Mouse (Mus musculus): ENCODE measurements at regions not wholly inside any gene's neighbourhood (a gene's known extent, or its start where the extent isn't known, plus 50 kb on each side); places are given as distances from the start of the nearest gene placed in this dataset.

DNA sequence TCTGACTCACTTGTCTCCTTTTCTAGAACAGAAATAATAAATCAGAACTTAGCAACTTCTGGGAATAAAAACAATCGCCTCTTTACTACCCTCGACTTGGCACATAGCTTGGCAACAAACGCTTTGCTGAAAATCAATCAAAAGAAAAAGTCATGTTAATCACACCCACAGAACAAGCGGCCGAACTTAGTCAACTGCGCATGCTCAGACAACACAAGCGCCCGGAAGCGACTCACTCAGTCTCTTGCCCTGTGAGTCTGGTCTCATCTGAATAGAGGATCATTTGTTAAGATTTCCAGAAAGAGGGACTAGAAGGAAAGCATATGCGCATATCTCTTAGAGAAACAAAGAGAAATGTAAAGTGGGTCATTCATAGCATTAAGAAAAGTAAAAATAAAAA is 375.8 kb downstream of the Gpd2 start:
- no peak for DNase-seq (ENCODE audit: low read depth, low spot score)

DNA sequence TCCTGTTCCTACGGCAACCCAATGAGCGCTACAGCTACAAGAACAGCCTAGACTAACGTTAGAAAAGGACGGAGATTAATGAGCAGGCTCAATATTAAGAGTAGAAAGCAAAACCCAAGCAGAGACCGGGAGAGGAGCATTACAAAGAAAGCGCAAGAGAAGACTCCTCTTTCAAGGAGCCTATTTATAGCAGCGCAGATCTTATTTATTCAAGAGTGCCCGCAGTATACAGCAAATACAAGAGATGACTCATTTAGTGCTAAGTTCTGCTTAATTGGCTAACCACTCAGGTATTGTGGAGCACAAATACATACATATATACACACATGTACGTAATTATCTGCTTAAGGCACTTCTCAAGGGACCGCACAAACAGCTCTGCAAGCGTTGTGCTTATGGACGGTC is 377.2 kb downstream of the Gpd2 start:
- DNase-seq (ENCODE audit: low read depth, low spot score), result no peak

DNA sequence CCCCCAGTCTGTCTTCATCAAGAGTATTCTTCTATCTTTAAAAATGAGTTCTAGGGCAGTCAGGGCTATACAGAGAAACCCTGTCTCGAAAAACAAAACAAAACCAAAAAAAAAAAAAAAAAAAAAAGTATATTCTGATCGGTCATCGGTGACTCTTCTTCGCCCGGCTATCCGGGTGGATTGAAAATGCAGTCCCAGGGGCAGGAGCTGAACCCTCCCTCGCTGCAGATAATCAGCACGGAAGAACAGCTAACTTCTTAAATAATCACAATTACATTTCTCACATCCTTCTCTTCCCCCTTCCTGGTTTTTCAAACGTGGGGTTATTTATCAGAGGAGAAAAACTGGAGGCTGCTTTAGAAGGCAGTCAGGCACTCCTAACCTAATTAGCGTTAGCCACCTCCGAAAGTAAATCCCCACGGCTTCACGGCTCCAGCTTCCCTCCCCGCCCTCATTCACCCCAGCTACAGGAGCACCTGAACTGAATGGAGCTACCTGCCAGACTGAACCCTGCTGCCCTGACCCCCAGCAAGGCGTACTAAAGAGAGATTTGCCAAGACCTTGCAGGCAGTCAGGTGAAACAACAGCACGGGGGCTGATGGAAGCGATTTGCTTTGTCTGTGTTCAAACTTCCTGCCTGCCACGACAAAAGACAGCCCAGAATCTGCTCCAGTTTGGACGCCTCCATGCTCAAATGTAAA is 379.2 kb downstream of the Gpd2 start:
- no peak for DNase-seq (ENCODE audit: low read depth, low spot score)

DNA sequence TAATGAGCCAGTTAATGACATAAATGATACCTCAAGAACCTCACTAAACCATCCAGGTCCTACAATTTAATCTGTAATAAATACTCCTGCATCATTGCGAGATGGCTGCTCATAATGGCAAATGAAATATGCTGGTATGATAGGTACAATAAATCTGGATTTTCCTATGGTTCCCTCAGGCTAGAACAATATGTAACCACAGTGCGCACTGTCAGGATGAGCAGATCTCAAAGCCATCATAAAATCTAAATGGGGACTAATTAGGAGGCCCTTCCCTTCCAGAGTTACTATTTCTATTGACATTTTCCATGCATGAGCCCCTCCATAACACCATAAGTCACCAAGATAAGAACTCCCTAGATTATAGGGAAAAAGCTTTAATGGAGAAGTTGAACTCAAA is 379.8 kb downstream of the Gpd2 start:
- no peak for DNase-seq (ENCODE audit: low read depth, low spot score)

DNA sequence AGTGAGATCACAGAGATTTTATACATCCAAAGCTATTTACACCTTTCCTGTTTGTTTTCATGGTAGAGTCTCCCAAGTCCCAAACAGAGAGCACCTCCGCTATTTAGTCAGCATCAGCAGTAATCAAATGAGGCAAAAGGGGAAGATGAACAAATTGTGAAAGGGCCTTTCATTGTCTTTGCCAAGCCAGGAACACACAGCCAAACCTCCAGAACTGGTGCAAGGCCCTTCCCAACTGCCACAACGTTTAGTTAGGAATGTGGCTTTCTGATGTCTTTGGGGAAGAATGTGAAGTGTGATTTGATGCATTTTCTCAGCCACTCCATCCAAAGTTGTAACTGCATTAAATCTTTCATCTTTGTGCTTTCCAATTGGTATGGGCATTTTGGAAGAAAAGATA is 353.6 kb upstream of the Galnt5 start:
- no peak for DNase-seq (ENCODE audit: low read depth, low spot score)

DNA sequence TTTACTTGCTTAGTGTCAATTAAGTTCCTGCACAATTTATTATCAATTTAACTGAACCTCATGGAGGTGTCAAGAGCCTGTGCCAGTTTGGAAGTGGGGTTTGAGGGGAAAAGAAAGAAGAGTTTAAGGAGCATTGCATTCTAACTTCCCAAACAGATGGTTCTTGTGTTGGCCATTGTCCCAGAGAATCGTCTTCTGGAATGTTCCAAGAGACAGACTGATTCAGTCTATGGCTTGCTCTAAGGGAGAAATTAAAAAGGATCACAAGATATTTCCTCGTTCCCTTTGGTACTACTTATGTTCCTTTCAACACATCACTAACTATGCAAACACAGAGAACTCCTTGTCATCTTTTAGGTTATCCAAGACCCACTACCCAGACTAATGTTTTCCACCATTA is 353.1 kb upstream of the Galnt5 start:
- DNase-seq (ENCODE audit: low read depth, low spot score), result no peak

DNA sequence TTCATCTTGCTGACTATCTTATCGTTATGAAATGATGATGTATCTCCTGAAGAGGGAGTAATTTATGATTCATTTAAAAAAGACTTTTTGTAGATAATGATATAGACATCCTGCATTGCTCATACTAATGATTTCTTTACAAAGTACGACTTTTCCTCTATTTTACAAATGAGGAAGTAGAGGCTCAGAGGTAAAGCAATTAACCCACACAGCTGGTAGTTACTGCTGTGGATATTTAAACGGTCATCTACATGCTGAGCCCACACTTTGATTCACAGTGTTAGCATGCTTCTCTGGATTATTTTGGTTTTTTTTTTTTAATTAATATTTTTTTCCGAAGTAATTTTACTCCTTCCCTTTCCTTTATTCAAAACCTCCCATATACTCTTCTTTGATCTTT is 348.7 kb upstream of the Galnt5 start:
- no peak for DNase-seq (ENCODE audit: low read depth, low spot score)

DNA sequence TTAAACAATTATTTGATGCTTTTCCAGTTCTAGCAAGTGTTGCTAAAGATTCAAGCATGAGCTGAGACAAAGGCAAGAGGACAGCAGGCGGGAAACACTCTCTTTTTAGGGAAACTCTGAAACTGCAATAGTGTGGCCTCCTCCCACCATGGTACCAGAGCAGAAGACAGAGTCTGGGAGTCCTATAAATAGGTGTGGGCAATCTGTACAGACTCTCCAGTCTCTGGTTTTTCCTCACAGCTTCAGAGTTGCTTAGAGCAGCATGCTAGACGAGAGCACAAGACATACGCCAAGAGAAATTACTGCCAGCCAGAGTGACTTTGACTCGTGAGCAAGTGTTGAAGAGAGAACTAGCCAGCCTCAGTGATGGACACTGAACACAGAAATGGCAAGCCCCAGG is 340.3 kb upstream of the Galnt5 start:
- no peak for DNase-seq (ENCODE audit: low read depth, low spot score)

DNA sequence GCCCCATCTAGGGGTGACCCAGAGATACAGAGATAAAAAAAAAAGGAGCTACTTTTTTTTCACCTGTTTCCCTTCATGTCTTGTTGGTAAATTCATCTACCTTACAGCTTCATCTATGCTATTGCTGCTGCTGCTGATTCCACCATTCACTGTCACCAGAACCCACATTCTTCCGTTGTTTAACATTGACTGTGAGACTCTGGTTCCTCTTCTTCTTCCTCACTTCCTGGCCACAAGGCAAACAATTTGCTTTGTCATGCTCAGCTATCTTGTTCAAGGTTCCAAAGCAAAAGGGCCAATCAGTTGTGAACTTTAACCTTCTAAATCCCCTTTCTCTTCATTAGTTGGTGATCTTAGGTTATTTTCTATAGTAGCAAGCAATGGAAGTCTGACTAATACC is 335.8 kb upstream of the Galnt5 start:
- DNase-seq (ENCODE audit: low read depth, low spot score), result no peak

DNA sequence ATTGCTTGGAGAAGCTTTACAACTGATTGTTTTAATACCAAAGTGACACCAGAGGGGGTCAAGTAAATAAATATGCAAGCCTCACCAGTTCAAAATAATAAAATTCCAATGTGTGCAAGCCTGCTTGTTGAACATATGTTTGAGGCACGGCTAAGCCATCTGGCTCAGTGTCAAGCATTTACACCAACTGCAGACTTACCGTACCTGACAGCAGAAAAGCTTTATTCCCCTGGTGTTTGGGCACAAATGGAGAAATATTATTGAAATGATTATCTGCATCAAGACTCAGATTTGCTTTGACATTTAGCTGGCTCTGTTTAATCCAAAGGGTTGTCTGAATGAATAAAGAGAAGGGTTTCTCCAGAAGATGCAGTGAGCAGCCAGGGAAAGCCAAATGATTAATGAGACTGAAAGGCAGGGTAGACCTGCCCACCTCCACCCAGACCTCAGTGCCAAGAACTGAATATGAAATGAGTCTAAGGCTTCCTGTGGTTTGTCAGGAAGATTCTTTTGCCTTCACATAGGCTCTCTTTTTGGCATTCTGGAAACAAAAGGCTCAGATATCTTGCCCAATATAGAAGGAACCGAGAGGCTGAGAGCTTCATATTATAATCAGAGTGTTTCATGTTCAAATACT is 325.6 kb upstream of the Galnt5 start:
- no peak for DNase-seq (ENCODE audit: low read depth, low spot score)

DNA sequence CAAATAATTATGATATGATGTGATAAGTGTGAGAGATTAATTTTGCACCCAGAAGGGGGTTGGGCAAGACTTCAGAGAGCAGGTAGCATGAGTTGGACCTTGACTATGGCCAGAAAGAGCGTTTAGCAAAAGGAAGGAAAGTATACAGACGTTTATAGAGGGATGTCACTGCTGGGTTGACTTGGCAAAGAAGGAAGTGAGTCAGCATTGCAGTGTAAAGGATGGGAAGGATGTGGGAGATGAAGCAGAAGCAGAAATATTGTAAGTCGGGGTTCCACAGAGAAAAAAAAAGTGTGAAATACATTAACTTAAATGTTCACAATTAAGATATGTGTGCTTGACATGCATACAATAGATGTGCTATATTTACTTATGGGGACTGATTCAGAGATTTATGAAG is 307.8 kb upstream of the Galnt5 start:
- no peak for DNase-seq (ENCODE audit: low read depth, low spot score)

DNA sequence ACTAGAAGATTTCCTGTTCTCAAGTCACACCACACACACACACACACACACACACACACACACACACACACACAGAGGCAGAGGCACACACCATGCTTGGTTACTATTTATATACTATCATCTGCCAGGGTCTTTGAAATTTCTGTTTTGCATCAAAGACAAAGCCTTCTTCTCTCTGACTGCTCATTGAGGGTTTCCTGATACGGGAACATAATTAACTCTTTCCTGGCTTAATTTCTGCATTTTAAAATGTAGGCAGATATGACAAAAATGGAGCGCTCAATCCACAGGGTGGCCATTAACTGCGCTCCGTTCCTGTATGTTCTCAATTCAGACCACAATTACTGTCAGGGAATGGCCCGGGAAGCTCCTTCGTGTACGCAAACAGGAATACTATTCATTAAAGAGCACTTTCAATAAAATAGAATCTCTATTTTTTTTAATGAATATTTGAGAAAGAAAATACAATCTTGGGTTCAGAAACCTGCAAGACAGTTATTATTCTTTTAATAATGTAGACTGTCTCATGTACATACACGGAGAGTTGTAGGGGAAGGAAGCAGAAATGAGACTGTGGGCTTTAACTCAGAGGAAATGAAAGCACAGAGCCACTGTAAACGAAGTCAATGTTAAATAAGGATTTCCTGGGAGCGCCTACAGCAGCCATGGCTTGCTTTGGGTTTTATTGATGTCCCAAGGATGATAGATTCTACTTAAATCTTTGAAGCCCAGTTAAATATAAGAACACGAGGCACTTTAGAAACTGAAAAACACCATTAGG is 300.5 kb upstream of the Galnt5 start:
- no peak for DNase-seq (ENCODE audit: low read depth, low spot score)

DNA sequence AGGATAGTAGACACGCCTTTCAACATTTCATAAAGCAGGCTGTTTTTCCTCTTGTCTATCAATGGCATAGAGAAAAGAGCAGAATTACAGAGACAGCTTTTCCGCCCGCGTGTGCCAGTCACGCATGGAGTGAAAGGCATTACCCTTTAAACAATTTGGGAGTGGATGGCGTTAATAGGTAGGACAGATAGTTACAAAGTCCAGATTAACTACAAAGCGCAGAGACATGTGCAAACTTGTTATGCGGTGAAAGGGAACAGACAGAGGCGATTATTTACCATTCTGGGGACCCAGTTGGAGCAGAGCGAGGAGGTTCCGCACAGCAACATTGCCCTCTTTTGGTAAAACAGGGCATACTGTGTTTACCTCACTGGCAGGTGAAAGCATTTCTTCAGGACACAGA is 299.0 kb upstream of the Galnt5 start:
- DNase-seq (ENCODE audit: low read depth, low spot score), result no peak

DNA sequence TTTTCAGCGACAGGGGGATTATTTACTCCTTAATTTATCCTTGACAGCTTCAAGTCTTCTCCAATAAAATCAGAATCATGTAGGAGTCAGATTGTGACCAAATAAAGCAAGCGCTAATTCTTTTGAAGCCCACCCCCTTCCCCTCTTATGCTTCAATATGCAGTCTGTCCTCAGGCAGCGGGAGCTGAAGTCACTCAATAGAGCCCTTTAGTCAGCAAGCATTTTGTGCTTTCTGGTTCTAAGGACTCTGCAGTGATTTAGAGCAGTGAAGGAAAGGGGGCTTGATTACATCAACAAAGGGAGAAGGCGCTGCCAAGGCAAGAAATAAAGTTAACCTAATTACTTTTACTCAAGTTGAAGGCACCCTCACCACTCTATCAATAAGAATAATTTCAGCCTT is 298.5 kb upstream of the Galnt5 start:
- DNase-seq (ENCODE audit: low read depth, low spot score), result no peak

DNA sequence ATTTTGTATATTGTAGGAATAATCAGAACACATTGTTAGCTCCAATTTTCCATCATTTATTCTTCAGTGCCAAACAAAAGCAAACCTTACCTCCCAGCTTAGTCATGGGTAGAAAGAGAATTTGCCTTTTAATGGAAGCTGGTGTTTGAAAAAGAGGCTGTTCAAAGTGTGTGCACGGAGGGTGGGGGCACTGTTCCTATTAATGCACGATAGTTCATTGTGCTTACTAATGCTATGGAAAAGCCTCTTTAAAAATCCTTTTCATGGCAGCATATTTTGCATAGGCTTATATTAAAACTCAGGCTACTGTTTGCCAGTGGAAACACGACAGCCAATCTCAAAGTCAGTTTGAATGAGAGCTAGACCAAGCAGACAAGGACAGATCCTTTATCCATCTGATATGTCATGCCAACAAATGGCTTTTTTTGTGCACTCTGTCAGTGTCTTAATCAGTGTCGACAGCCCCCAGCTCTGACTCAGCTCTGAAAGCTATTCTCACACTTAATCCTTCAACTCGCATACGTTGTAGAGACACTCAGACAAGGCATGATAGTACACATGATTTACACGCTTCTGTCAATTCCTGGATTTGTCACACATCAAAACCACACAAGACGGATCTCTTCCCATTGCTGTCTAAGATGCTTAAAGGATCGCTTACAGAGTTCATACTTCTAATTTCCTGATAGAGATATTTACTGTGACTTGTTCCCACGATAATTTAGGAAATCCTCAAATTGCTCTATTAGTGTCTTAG is 280.8 kb upstream of the Galnt5 start:
- DNase-seq (ENCODE audit: low read depth, low spot score), result no peak

All from skeletal muscle tissue, adult 2 months (tissue).